Mouse (Mus musculus) embryonic fibroblast, embryonic 13.5 days (primary cell): Measurements from ENCODE around the gene Cadm1.

Experiments
- CTCF ChIP-seq: IDR thresholded peaks from 2 replicates; pipeline ENCODE4 v1.5.1; 2011; ENCODE audit warnings: mild to moderate bottlenecking, control low read depth, low read length, moderate library complexity, borderline replicate concordance; ENCODE audit not compliant: insufficient read depth
- POLR2A ChIP-seq: IDR thresholded peaks from 2 replicates; pipeline ENCODE4 v1.6.1; 2011; ENCODE audit warnings: low read depth, mild to moderate bottlenecking, control low read depth, low read length, moderate library complexity

DNA sequence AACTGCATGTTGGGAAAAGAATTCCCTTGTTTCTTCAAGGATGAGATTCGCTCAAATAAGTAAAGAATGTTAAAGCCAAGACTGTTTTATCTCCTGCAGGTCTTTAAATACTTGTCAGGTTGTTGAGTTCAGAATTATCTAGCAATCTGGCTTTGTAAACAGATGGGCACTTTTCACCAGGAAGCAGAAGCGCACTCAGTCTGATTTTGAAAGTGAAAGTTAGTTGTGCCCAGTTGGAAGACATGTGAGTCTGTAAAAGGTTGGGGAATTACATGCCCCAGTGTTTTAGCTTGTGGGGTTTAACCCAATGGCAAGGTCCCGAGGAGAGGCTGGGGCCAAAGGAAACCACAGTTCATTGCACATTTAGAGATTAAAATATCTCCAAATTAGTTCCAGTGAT lies 104.7 kb downstream of the Cadm1 start:
- no peak for TF ChIP-seq CTCF
- no peak for TF ChIP-seq POLR2A
